Mouse (Mus musculus): Measurements from ENCODE around the gene Timm44.

- TF ChIP-seq POLR2A (IDR thresholded peaks at IDR 0.05; ENCODE audit: low read depth, low read length) (no peak), CTCF (IDR thresholded peaks at IDR 0.05; ENCODE audit: extremely low read depth, insufficient read length, insufficient replicate concordance, low read depth, low read length) (no peak)
Measured at GRCm38 (mm10) chr8:4237814-4238433, 37.8 kb downstream of the Timm44 start.
